Mouse (Mus musculus): Measurements from ENCODE around the gene Arhgap11a.

DNA sequence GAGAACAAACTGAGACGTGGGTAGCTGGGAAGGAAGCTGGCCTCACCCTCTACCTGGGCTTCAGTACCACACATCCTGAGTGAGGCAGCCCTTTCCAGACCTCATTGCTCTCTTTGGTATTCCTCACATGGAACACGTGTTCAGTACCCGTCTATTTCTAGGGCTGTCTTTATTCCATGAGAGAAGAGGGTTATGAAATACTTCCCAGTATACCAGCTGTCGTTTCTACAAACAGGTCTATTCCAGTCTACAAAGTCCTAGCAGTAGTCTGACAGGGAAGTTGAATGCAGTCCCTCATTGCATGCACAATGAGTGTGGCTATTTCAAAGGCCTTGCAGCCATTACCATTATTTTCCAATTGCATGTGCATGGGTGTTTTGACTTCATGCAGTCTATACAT lies 42.7 kb downstream of the Arhgap11a start:
- TF ChIP-seq CTCF (IDR thresholded peaks at IDR 0.05; ENCODE audit: extremely low read depth, insufficient read depth, insufficient read length, insufficient replicate concordance) = no peak
- TF ChIP-seq POLR2A (IDR thresholded peaks at IDR 0.05; ENCODE audit: low read depth, low read length) = no peak
